In genomic region chr1:38516225-38516624, GRCm38 (mm10) we compare ENCODE assay signal across 21 mouse cellular contexts.
"Had no signal": no experiment of that assay in that cellular context is flagged by ENCODE, and none has a peak within 500 bp of the region (broad histone marks: within the 10 kb centered on the region; RNA-seq: fewer than 3 reads in every experiment).

No protein-coding gene starts in this region.

- DNase-seq: gastrocnemius, postnatal 14 days; gastrocnemius, postnatal 36 days; heart, adult 18-20 months; heart, postnatal 14 days; heart, postnatal 36 days; kidney, adult 18-20 months; kidney, adult 9 months; kidney, postnatal 14 days; layer of hippocampus, adult 9-11 months; layer of hippocampus, postnatal 36 days; left cerebral cortex, postnatal 4 days had no signal

- H3K4me2 ChIP-seq: heart, embryonic 12.5 days; hindbrain, embryonic 13.5 days; hindbrain, embryonic 15.5 days; limb, embryonic 13.5 days; limb, embryonic 15.5 days; liver, embryonic 12.5 days had no signal

- ATAC-seq: hindbrain, postnatal 0 days; intestine, embryonic 16.5 days; liver, embryonic 12.5 days had no signal

- H3K4me1 ChIP-seq: liver, embryonic 12.5 days had no signal

- H3K27ac ChIP-seq: heart, embryonic 10.5 days; hindbrain, embryonic 13.5 days; hindbrain, embryonic 15.5 days; hindbrain, postnatal 0 days; limb, embryonic 13.5 days; limb, embryonic 15.5 days; liver, embryonic 12.5 days; liver, embryonic 14.5 days had no signal

- H3K4me3 ChIP-seq: heart, embryonic 10.5 days; heart, embryonic 12.5 days; hindbrain, embryonic 13.5 days; hindbrain, embryonic 15.5 days; limb, embryonic 13.5 days; limb, embryonic 15.5 days; liver, embryonic 12.5 days had no signal

- H3K9ac ChIP-seq: heart, embryonic 12.5 days; hindbrain, embryonic 13.5 days; hindbrain, embryonic 15.5 days; limb, embryonic 13.5 days; limb, embryonic 15.5 days; liver, embryonic 12.5 days; liver, embryonic 14.5 days had no signal

- H3K36me3 ChIP-seq: hindbrain, embryonic 15.5 days; liver, embryonic 12.5 days had no signal

- H3K9me3 ChIP-seq: heart, embryonic 10.5 days; heart, embryonic 12.5 days; hindbrain, embryonic 13.5 days; hindbrain, embryonic 15.5 days; limb, embryonic 13.5 days; limb, embryonic 15.5 days; liver, embryonic 12.5 days had no signal

- H3K27me3 ChIP-seq: heart, embryonic 12.5 days; hindbrain, embryonic 13.5 days; hindbrain, embryonic 15.5 days; limb, embryonic 15.5 days; liver, embryonic 12.5 days had no signal
